Mouse (Mus musculus) frontal cortex, postnatal 14 days (tissue): ENCODE measurements around the gene Krt24.

Experiments used
- DNase-seq, 2 experiments: peaks; one replicate each; pipeline ENCODE4 v3.0.0; 2022; ENCODE audit warnings: low spot score in 2 of 2

Gene Krt24

GRCm38 (mm10) chr11:99284833-99285312 lies at the start of gene Krt24:
Gene Krt24, minus strand, starts transcription at chr11:99285262.
- DNase-seq = no peak

GRCm38 (mm10) chr11:99333426-99333825 lies 48.4 kb upstream of the Krt24 start:
- peak; percentile 32 to 39 for DNase-seq

- DNase-seq = no peak
Observed at GRCm38 (mm10) chr11:99329655-99330054, 44.6 kb upstream of the Krt24 start.

- no peak for DNase-seq
Observed at GRCm38 (mm10) chr11:99322851-99323250, 37.8 kb upstream of the Krt24 start, which contains the start of gene Krt25. Gene Krt25, minus strand, starts transcription at chr11:99322951.

- DNase-seq = no peak
Observed at GRCm38 (mm10) chr11:99321094-99321493, 36.0 kb upstream of the Krt24 start.

- no peak for DNase-seq
Observed at GRCm38 (mm10) chr11:99319127-99319526, 34.1 kb upstream of the Krt24 start.

GRCm38 (mm10) chr11:99316543-99316942 lies 31.5 kb upstream of the Krt24 start:
- DNase-seq = no peak

- no peak for DNase-seq
Observed at GRCm38 (mm10) chr11:99314594-99314993, 29.5 kb upstream of the Krt24 start.

- no peak for DNase-seq
Observed at GRCm38 (mm10) chr11:99310882-99311281, 25.8 kb upstream of the Krt24 start.

GRCm38 (mm10) chr11:99307579-99307978 lies 22.5 kb upstream of the Krt24 start:
- DNase-seq = peak; percentile 19 to 40

GRCm38 (mm10) chr11:99295039-99295438 lies 10.0 kb upstream of the Krt24 start:
- DNase-seq = no peak

- peak; percentile 10 to 31 for DNase-seq
Observed at GRCm38 (mm10) chr11:99292846-99293245, 7.8 kb upstream of the Krt24 start.

- DNase-seq = no peak
Observed at GRCm38 (mm10) chr11:99284011-99284410, 1.1 kb downstream of the Krt24 start.

GRCm38 (mm10) chr11:99283334-99283733 lies 1.7 kb downstream of the Krt24 start:
- no peak for DNase-seq

- DNase-seq = no peak
Observed at GRCm38 (mm10) chr11:99281116-99281515, 3.9 kb downstream of the Krt24 start.

GRCm38 (mm10) chr11:99279986-99280385 lies 5.1 kb downstream of the Krt24 start:
- DNase-seq = no peak

- DNase-seq = no peak
Observed at GRCm38 (mm10) chr11:99276786-99277185, 8.3 kb downstream of the Krt24 start.

GRCm38 (mm10) chr11:99275624-99276023 lies 9.4 kb downstream of the Krt24 start:
- DNase-seq = no peak

GRCm38 (mm10) chr11:99272721-99273120 lies 12.3 kb downstream of the Krt24 start:
- DNase-seq = no peak

GRCm38 (mm10) chr11:99269192-99269591 lies 15.9 kb downstream of the Krt24 start:
- no peak for DNase-seq

GRCm38 (mm10) chr11:99265796-99266195 lies 19.3 kb downstream of the Krt24 start:
- no peak for DNase-seq

- DNase-seq = peak; percentile 44 to 68
Observed at GRCm38 (mm10) chr11:99265220-99265619, 19.8 kb downstream of the Krt24 start.

- DNase-seq = no peak
Observed at GRCm38 (mm10) chr11:99256213-99256612, 28.8 kb downstream of the Krt24 start.

GRCm38 (mm10) chr11:99255316-99255715 lies 29.7 kb downstream of the Krt24 start:
- DNase-seq = no peak
